Mouse (Mus musculus) hindbrain, embryonic 12.5 days (tissue): ENCODE results near the gene Nit1. TPM values are rescaled to one million over a fixed set of nuclear protein-coding genes. Genes with fewer than 3 reads are reported as not detected.
"Not testable (repeated sequence)": the region's sequence is repeated elsewhere in the genome, so short reads cannot be mapped to it uniquely, and the experiment has no call there.

ENCODE experiments used
- ATAC-seq: fragments of 200-750 bp; cut with Nextera tagmentation; 2 replicates; pipeline ENCODE4 v1.8.0; 2017; ENCODE audit warnings: moderate TSS enrichment; ENCODE audit not compliant: low FRiP score
- H3K27ac ChIP-seq: fragments of 300-500 bp; sonication (generic); 2 replicates; pipeline ENCODE4 v1.5.1; 2016; ENCODE audit warnings: mild to moderate bottlenecking
- H3K27me3 ChIP-seq: fragments of 300-500 bp; sonication (generic); 2 replicates; pipeline ENCODE4 v1.6.1; 2016; ENCODE audit warnings: mild to moderate bottlenecking
- H3K36me3 ChIP-seq: fragments of 300-500 bp; sonication (generic); 2 replicates; pipeline ENCODE4 v1.6.1; 2016; ENCODE audit warnings: mild to moderate bottlenecking
- H3K4me1 ChIP-seq: fragments of 300-500 bp; sonication (generic); 2 replicates; pipeline ENCODE4 v1.6.1; 2016
- H3K4me2 ChIP-seq: fragments of 300-500 bp; sonication (generic); replicated peaks from 2 replicates; pipeline ENCODE4 v1.6.1; 2016; ENCODE audit warnings: mild to moderate bottlenecking
- H3K4me3 ChIP-seq: fragments of 300-500 bp; sonication (generic); 2 replicates; pipeline ENCODE4 v1.5.1; 2016; ENCODE audit warnings: mild to moderate bottlenecking
- H3K9ac ChIP-seq: fragments of 300-500 bp; sonication (generic); 2 replicates; pipeline ENCODE4 v1.6.1; 2016; ENCODE audit warnings: mild to moderate bottlenecking, moderate library complexity
- H3K9me3 ChIP-seq: fragments of 300-500 bp; sonication (generic); replicated peaks from 2 replicates; pipeline ENCODE4 v1.6.1; 2016; ENCODE audit warnings: mild to moderate bottlenecking
- WGBS: fragments of 180-500 bp; shearing (Covaris S2); methylation state at CpG from one replicate; pipeline ENCODE4 v1.1.7; 2016; 5-methylcytosine and 5-hydroxymethylcytosine counted together
- polyA plus RNA-seq: library from polyadenylated mRNA; unstranded; fragments of >200 nt; fragmentation: Nextera tagmentation; extraction: Ambion mirVana; gene quantifications from 2 replicates; pipeline ENCODE4 v1.2.1, GENCODE M21; 2016

Nit1 gene
- polyA plus RNA-seq, 1 experiment from 2014 or later, result 47.4 TPM

DNA sequence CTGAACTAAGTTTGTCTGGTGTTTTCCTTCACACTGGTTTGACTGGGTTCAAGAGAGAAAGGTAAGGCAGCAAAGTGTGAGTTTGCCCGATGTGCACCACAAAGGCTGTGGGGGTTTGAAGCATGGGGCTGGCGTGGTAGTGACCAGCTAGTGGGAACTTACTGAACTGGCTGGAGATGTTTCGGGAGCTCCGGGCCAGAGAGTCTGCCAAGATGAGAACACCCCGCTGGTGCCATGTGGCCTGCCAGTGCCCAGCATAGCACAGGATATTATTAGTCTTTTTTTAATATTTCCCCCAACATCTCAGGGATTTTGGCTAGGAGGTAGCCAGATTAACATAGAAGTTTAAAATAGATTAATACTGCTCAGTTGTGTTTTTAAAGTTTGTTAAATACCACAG lies 25.3 kb downstream of the Nit1 start:
- ATAC-seq, result no peak
- H3K27me3 ChIP-seq, result no peaks in the 10 kb centered on the region
- no peak overlapping the region; the same call in 1 of the 2 replicates for H3K4me2 ChIP-seq
- H3K9me3 ChIP-seq, result no peaks in the 10 kb centered on the region
- 0 out of 2 replicates have a peak overlapping the region, but pooled peaks have one; percentile 18 for H3K9ac ChIP-seq
- H3K36me3 ChIP-seq, result no peaks in the 10 kb centered on the region
- H3K4me3 ChIP-seq, result no peak overlapping the region
- WGBS, result 17% methylated on average over 5 of the region's 5 CpGs
- H3K4me1 ChIP-seq, result no peaks in the 10 kb centered on the region
- no peak overlapping the region for H3K27ac ChIP-seq

DNA sequence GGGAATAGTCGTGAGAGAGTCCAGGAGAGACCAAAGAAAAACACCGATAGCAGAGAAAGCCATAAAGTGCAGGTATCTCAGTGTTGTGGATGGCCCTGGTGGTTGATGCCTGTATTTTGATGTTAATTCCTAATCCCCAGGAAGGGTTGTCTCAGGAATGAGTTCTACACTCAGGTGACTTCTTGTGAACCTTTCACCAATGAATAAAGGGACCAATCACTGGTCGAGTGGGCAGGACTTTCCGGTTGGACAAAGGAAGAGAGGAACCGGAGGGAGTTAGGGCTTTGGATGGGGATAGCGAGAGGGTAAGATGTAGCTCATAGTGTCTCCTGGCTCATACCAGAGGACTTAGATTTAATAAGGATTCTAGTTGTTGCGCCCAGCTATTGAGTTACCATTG lies 25.7 kb downstream of the Nit1 start:
- Histone ChIP-seq H3K27ac (no peak overlapping the region), H3K4me2 (no peak overlapping the region; the same call in 1 of the 2 replicates), H3K36me3 (no peaks in the 10 kb centered on the region), H3K9ac (0 out of 2 replicates have a peak overlapping the region, but pooled peaks have one; percentile 18), H3K9me3 (no peaks in the 10 kb centered on the region), H3K4me3 (no peak overlapping the region), H3K27me3 (no peaks in the 10 kb centered on the region), H3K4me1 (no peaks in the 10 kb centered on the region)
- WGBS, result 16% methylated on average over 7 of the region's 7 CpGs
- ATAC-seq, result no peak

DNA sequence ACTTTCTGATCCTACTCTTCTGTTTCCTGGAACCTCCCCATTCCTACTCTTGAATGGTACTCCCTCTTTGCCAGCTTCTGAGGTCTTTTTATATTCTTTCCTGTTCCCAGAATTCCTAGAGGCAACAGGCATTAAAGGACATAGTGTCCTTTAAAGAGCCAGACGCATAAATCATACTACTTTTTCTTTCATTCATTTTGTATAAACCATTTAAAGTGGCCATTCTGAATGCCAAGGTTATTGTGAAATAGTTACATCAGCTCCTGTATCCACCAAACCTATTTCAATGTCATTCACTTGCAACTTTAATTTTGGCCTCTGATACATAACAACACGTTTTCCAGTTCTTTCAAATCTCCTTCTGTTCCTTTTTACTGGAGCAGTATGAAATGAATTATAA lies 36.1 kb downstream of the Nit1 start:
- ATAC-seq, result no peak
- no peaks in the 10 kb centered on the region for H3K36me3 ChIP-seq
- H3K4me1 ChIP-seq, result no peaks in the 10 kb centered on the region
- H3K27ac ChIP-seq, result no peak overlapping the region
- no peaks in the 10 kb centered on the region for H3K9me3 ChIP-seq
- H3K4me2 ChIP-seq, result no peak overlapping the region
- 72% methylated on average over 2 of the region's 2 CpGs for WGBS
- 0 out of 2 replicates have a peak, but pooled peaks cover 5% of the 10 kb centered on the region for H3K27me3 ChIP-seq
- H3K4me3 ChIP-seq, result no peak overlapping the region
- H3K9ac ChIP-seq, result no peak overlapping the region

DNA sequence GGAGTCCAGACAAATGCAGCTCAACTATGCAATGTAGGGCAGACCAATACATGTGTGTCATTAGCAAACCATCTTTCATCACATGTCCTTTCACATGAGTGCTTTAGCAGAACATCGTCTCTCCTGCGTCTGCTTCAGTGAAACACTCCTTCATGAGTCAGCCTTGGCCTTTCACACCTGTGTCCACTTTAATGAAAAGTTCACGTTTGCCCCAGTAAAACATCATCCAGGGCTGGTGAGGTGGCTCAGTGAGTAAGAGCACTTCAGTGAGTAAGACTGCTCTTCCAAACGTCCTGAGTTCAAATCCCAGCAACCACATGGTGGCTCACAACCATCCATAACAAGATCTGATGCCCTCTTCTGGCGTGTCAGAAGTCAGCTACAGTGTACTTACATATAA lies 39.3 kb downstream of the Nit1 start:
- H3K27ac ChIP-seq, ATAC-seq, H3K36me3 ChIP-seq, H3K4me1 ChIP-seq, H3K9me3 ChIP-seq, H3K4me3 ChIP-seq, H3K27me3 ChIP-seq, H3K4me2 ChIP-seq, H3K9ac ChIP-seq: not testable (repeated sequence)
- WGBS, result 72% methylated on average over 5 of the region's 5 CpGs

DNA sequence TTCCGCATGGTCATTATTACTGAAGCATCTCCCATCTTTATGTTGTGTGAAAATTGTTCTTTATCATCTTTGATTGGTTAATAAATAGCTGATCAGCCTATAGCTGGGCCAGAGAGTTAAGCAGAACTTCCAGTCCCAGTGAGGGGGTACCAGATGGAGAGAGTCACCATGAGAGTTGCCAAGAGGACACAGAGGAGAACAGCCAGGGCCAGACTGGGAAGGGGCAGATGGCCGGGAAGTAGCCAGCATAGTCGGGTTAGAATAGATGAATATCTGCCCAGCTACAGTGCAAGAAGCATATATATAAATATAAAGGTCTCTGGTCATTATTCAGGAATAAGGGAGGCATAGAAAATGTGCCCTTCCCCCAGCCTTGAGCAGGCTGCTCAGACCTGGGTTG lies 47.2 kb downstream of the Nit1 start:
- 67% methylated on average over 3 of the region's 3 CpGs for WGBS
- Histone ChIP-seq H3K36me3 (no peaks in the 10 kb centered on the region), H3K4me2 (no peak overlapping the region), H3K27ac (no peak overlapping the region), H3K4me3 (no peak overlapping the region), H3K9ac (no peak overlapping the region), H3K9me3 (no peaks in the 10 kb centered on the region), H3K27me3 (peaks cover 24% of the 10 kb centered on the region), H3K4me1 (peaks cover 7% of the 10 kb centered on the region)
- no peak for ATAC-seq

DNA sequence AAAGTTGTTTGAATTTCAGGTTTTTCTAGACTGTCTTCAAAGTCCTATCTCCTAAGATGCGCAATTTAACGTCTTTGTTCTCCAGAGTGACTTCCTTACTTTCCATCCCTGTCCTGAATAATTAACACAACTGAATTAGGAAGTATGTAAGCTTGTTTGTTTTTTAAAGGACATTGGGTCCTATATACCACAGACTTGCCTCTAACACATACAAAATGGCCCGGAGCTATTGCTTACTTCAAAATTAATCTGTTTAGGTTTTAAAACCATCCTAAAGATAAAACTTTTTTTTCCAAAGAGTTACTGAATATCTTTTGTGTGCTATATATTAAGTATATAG lies 50.4 kb downstream of the Nit1 start:
- Histone ChIP-seq H3K4me3 (peak overlapping the region; percentile 76), H3K9ac (peak overlapping the region; percentile 84), H3K4me2 (peak overlapping the region; percentile 75), H3K9me3 (no peaks in the 10 kb centered on the region), H3K27ac (peak overlapping the region; percentile 93), H3K27me3 (peaks cover 24% of the 10 kb centered on the region), H3K4me1 (peaks cover 9% of the 10 kb centered on the region), H3K36me3 (0 out of 2 replicates have a peak, but pooled peaks cover under 1% of the 10 kb centered on the region)
- 16% methylated on average over 3 of the region's 3 CpGs for WGBS
- ATAC-seq, result peak; percentile 53

DNA sequence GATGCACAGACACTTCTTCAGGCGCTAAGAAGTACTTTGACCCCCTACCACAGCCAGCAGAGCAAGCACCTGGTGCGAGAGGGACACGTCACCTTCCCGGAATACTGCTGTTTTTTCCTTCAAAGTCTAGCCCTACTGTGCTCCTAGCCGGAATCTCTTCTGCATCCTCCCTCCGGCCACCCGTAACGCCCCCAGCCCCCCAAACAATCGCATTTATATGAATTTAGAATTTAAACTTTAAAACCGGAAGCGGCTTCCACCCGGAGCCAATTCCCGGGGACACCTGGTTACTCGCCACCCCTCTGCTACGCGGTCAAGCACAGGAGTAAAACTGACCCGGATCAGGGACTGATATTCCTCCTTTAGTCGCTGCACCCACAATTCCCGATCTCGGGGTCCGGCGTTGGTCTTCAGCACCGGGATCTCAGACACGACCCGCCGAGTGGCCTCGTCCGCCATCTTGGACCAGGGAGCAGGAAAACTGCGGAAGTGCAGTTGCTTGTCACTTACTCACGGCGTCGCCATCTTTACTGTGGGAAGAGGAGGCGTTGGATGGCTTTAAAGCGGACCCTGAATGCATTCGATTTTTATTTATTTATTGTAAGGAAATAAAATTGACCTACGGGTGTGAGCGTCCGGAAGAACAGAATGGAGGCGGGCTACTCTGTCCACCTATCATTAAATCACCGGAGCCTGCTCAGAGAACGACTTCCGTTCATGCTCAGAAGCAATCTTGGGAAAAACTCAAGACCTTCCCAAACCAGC lies 51.0 kb downstream of the Nit1 start, which contains the start of gene Ufc1:
Ufc1 (minus strand) TSS at position 727 of the 765 bp plus-strand sequence.
- Histone ChIP-seq H3K9me3 (no peaks in the 10 kb centered on the region), H3K4me2 (peak within 1 kb of the TSS; percentile 75), H3K27ac (peak within 1 kb of the TSS; percentile 93), H3K27me3 (peaks cover 24% of the 10 kb centered on the region), H3K4me3 (peak within 1 kb of the TSS; percentile 76), H3K36me3 (peaks cover 6% of the 10 kb centered on the region; the same call in 1 of the 2 replicates), H3K4me1 (peaks cover 9% of the 10 kb centered on the region), H3K9ac (peak within 1 kb of the TSS; percentile 84)
- peak; percentile 82 for ATAC-seq
- WGBS, result under 1% methylated on average over 42 of the region's 42 CpGs

DNA sequence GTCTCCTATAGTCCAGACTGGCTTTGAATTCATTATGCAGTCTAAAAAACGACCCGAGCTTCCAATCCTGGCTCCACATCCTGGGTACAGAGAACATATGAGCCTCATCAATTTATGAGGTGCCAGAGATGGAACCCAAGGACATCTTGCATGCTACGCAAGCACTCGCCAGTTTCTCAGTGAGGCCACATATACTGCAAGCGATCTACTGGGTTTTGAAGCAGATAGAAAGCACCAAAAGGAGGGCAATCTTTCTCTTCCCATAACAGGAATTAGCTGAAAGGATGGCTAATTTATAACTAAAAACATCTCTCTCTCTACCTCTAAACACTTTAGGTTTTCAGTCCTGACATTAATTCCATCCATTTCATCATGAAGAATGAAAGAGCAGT lies 51.5 kb downstream of the Nit1 start:
- 52% methylated on average over 5 of the region's 5 CpGs for WGBS
- peak overlapping the region; percentile 93 for H3K27ac ChIP-seq

DNA sequence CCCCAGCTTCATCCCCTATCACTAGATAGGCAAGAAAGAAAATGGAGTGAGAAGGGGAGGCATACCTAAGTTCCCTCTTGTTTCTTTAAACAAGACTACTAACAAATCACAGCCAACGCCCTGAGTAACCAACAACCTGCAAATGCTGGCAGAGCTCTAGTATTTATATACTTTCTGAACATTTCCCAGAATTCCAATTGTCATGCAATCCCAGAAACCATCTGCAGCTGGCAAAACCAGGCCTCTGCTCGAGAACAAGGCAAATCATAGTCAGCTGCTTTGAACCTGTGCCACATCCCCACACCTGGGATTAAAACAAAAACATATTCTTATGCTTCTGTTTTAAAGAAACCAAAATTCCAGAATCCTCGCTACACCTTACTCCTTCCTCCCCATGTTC lies 52.1 kb downstream of the Nit1 start:
- Histone ChIP-seq H3K4me3 (peak overlapping the region; percentile 76), H3K9me3 (no peaks in the 10 kb centered on the region), H3K4me1 (peaks cover 11% of the 10 kb centered on the region), H3K9ac (no peak overlapping the region), H3K4me2 (peak overlapping the region; percentile 75), H3K27me3 (peaks cover 18% of the 10 kb centered on the region), H3K27ac (no peak overlapping the region), H3K36me3 (peaks cover 17% of the 10 kb centered on the region; the same call in 1 of the 2 replicates)
- no peak for ATAC-seq
- WGBS, result 91% methylated on average over 3 of the region's 3 CpGs

More for the DNA sequence above, 51.5 kb downstream of the Nit1 start:
- ATAC-seq, result no peak
- Histone ChIP-seq H3K27me3 (peaks cover 23% of the 10 kb centered on the region), H3K4me1 (peaks cover 9% of the 10 kb centered on the region), H3K9ac (peak overlapping the region; percentile 84), H3K36me3 (peaks cover 12% of the 10 kb centered on the region; the same call in 1 of the 2 replicates), H3K9me3 (no peaks in the 10 kb centered on the region), H3K4me3 (peak overlapping the region; percentile 76), H3K4me2 (peak overlapping the region; percentile 75)

DNA sequence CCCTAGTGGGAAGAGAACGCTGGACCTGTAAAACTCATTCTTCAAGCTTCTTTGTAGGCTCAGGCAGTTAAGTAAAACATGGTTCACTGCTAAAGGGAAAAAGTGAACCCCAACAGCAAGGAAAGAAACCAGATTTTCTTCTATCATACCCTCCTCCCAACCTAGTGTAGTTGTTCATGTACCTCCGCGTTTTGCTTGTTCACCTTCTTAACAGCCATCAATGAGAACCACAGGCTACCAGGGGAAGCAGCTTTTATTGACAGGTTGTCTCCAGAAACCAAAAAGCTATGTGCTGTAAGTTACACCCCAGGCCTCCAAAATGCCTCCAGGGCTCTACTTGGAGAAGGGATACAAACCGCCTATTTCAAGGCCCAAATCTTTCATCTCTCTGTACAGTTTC lies 57.1 kb downstream of the Nit1 start:
- Histone ChIP-seq H3K27me3 (no peaks in the 10 kb centered on the region), H3K4me1 (peaks cover 28% of the 10 kb centered on the region), H3K27ac (peak overlapping the region; percentile 96), H3K9me3 (no peaks in the 10 kb centered on the region), H3K4me2 (peak overlapping the region; percentile 62), H3K36me3 (peaks cover 46% of the 10 kb centered on the region), H3K9ac (0 out of 2 replicates have a peak overlapping the region, but pooled peaks have one; percentile 36), H3K4me3 (no peak overlapping the region)
- WGBS, result 69% methylated on average over 4 of the region's 4 CpGs
- ATAC-seq, result no peak
